ENCODE assay signal across 8 mouse cellular contexts in the genomic region with DNA sequence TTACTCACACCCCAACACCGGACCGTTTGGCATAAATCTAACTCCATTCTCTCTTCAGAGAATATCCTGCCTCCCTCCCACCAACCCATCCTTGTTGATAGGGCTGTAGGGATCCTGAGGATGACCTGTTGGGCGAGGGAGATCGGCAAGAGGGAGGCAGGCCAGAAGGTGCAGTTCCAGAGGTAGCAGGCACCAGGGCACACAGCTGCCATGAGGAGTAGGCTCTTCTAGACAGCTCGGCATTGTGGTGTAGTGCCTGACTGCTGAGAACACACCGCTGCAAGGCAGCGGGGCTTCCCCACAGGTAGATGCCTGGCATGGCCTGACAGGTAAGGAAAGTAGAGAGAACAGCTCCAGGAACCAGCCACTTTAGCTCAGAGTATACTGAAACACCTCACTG. TPM values are rescaled to one million over a fixed set of nuclear protein-coding genes. Genes with fewer than 3 reads are reported as not detected.
DNase-seq lines count a peak whose midpoint lies in the region; ATAC-seq and TF ChIP-seq lines count a peak whose summit lies in the region.

No protein-coding gene starts in this region.

- TF ChIP-seq CTCF in lung, postnatal 0 days (IDR thresholded peaks at IDR 0.05) = no peak

- H3K9me3 ChIP-seq in heart, embryonic 10.5 days = no peaks in the 10 kb centered on the region
- H3K9me3 ChIP-seq in limb, embryonic 12.5 days = no peaks in the 10 kb centered on the region
- no peaks in the 10 kb centered on the region for H3K9me3 ChIP-seq in lung, postnatal 0 days (ENCODE audit: low read length)

- DNase-seq in heart, embryonic 10.5 days (ENCODE audit: low spot score) = no peak
- DNase-seq in heart, postnatal 36 days = no peak
- peak; percentile 2 for DNase-seq in urinary bladder, postnatal 14 days (ENCODE audit: low spot score)
- no peak for DNase-seq in urinary bladder, postnatal 25 days (ENCODE audit: low spot score)
- DNase-seq in thymus, postnatal 14 days = no peak
- no peak for DNase-seq in thymus, postnatal 10 days (ENCODE audit: low spot score in 2 of 2)
- no peak for DNase-seq in lung, postnatal 0 days (ENCODE audit: low spot score)

- H3K4me1 ChIP-seq in heart, embryonic 10.5 days = peaks cover 33% of the 10 kb centered on the region
- peaks cover 17% of the 10 kb centered on the region for H3K4me1 ChIP-seq in limb, embryonic 12.5 days (replicated peaks)
- H3K4me1 ChIP-seq in lung, postnatal 0 days (ENCODE audit: insufficient read depth, low read depth, low read length) = no peaks in the 10 kb centered on the region

- H3K36me3 ChIP-seq in heart, embryonic 10.5 days = no peaks in the 10 kb centered on the region
- no peaks in the 10 kb centered on the region for H3K36me3 ChIP-seq in limb, embryonic 12.5 days
- H3K36me3 ChIP-seq in lung, postnatal 0 days (ENCODE audit: insufficient read depth, low read length) = no peaks in the 10 kb centered on the region

- WGBS in heart, embryonic 10.5 days = 11% methylated on average over 7 of the region's 7 CpGs
- 14% methylated on average over 7 of the region's 7 CpGs for WGBS in limb, embryonic 12.5 days
- WGBS in lung, postnatal 0 days = 31% methylated on average over 7 of the region's 7 CpGs

- TF ChIP-seq EP300 in lung, postnatal 0 days (IDR thresholded peaks at IDR 0.05) = no peak

- ATAC-seq in limb, embryonic 12.5 days (ENCODE audit: insufficient number of reproducible peaks, insufficient read depth, low FRiP score, low TSS enrichment, low read depth) = no peak
- ATAC-seq in lung, postnatal 0 days = no peak

- H3K4me3 ChIP-seq in heart, embryonic 10.5 days = peak overlapping the region; percentile 31
- H3K4me3 ChIP-seq in limb, embryonic 12.5 days (replicated peaks) = no peak overlapping the region
- H3K4me3 ChIP-seq in lung, postnatal 0 days (ENCODE audit: low read depth, low read length) = no peak overlapping the region

- peak overlapping the region; percentile 47; the same call in 1 of the 2 replicates for H3K9ac ChIP-seq in limb, embryonic 12.5 days (replicated peaks)
- H3K9ac ChIP-seq in lung, postnatal 0 days (replicated peaks; ENCODE audit: low read depth) = no peak overlapping the region

- no peak overlapping the region for H3K27ac ChIP-seq in heart, embryonic 10.5 days
- no peak overlapping the region for H3K27ac ChIP-seq in limb, embryonic 12.5 days
- no peak overlapping the region for H3K27ac ChIP-seq in lung, postnatal 0 days (ENCODE audit: low read length)

- H3K4me2 ChIP-seq in limb, embryonic 12.5 days = peak overlapping the region; percentile 43
- no peak overlapping the region for H3K4me2 ChIP-seq in lung, postnatal 0 days (replicated peaks; ENCODE audit: low read depth, low read length)

- H3K27me3 ChIP-seq in heart, embryonic 10.5 days (ENCODE audit: insufficient read depth, poor library complexity, severe bottlenecking) = peaks cover 46% of the 10 kb centered on the region
- H3K27me3 ChIP-seq in limb, embryonic 12.5 days = peaks cover 43% of the 10 kb centered on the region
- H3K27me3 ChIP-seq in lung, postnatal 0 days (replicated peaks; ENCODE audit: insufficient read depth, low read length) = peaks cover 6% of the 10 kb centered on the region; the same call in 1 of the 2 replicates

- intact Hi-C loops in heart, postnatal 36 days (cut with DNase I) = loop anchor here (1.0 to 5.0 kb wide), 4 partner anchors 79 to 197 kb away; no protein-coding TSS in a partner anchor

RNA-seq across cellular contexts. Expression of a gene that starts 18.3 kb away (rescaled TPM):
- 6.8 and 6.9 TPM in 2 replicates for polyA plus RNA-seq in heart, embryonic 10.5 days (2016; fragmentation: Nextera tagmentation; extraction: Ambion mirVana)
- total RNA-seq in heart, postnatal 36 days (2021) = 10 to 100 TPM; 16.5 to 17.9 TPM
- 3.6 TPM in 2 replicates for polyA plus RNA-seq in limb, embryonic 12.5 days (2016; fragmentation: Nextera tagmentation; extraction: Ambion mirVana)
- polyA plus RNA-seq in lung, postnatal 0 days (2015; fragmentation: Nextera tagmentation; extraction: Ambion mirVana) = 6.5 and 6.9 TPM in 2 replicates

RNA-seq across cellular contexts. Expression of a gene that starts 33.4 kb away (rescaled TPM):
- 0.12 and 0.49 TPM in 2 replicates for polyA plus RNA-seq in heart, embryonic 10.5 days (2016; fragmentation: Nextera tagmentation; extraction: Ambion mirVana)
- not detected for total RNA-seq in heart, postnatal 36 days (2021)
- 0.83 and 1.2 TPM in 2 replicates for polyA plus RNA-seq in limb, embryonic 12.5 days (2016; fragmentation: Nextera tagmentation; extraction: Ambion mirVana)
- 0.79 TPM in 1 of 2 replicates, not detected in the other for polyA plus RNA-seq in lung, postnatal 0 days (2015; fragmentation: Nextera tagmentation; extraction: Ambion mirVana)

RNA-seq across cellular contexts. Expression of a gene that starts 33.4 kb away (rescaled TPM):
- 0.05 TPM in 1 of 2 replicates, not detected in the other for polyA plus RNA-seq in heart, embryonic 10.5 days (2016; fragmentation: Nextera tagmentation; extraction: Ambion mirVana)
- not detected for total RNA-seq in heart, postnatal 36 days (2021)
- 0.20 and 0.45 TPM in 2 replicates for polyA plus RNA-seq in limb, embryonic 12.5 days (2016; fragmentation: Nextera tagmentation; extraction: Ambion mirVana)
- not detected in 2 replicates for polyA plus RNA-seq in lung, postnatal 0 days (2015; fragmentation: Nextera tagmentation; extraction: Ambion mirVana)
